Mouse (Mus musculus) heart, embryonic 12.5 days (tissue): ENCODE results near the gene Gm10271. TPM values are rescaled to one million over a fixed set of nuclear protein-coding genes. Genes with fewer than 3 reads are reported as not detected.

ENCODE experiments used
- ATAC-seq: fragments of 200-750 bp; cut with Nextera tagmentation; 2 replicates; pipeline ENCODE4 v1.8.0; 2017; ENCODE audit warnings: moderate TSS enrichment, moderate library complexity; ENCODE audit not compliant: insufficient number of reproducible peaks, low FRiP score
- H3K27ac ChIP-seq: fragments of 300-500 bp; sonication (generic); 2 replicates; pipeline ENCODE4 v1.5.1; 2016; ENCODE audit warnings: mild to moderate bottlenecking, moderate library complexity; ENCODE audit not compliant: poor library complexity, severe bottlenecking
- H3K27me3 ChIP-seq: fragments of 300-500 bp; sonication (generic); replicated peaks from 2 replicates; pipeline ENCODE4 v1.6.1; 2016; ENCODE audit warnings: mild to moderate bottlenecking, moderate library complexity
- H3K36me3 ChIP-seq: fragments of 300-500 bp; sonication (generic); 2 replicates; pipeline ENCODE4 v1.6.1; 2016; ENCODE audit warnings: mild to moderate bottlenecking, moderate library complexity
- H3K4me1 ChIP-seq: fragments of 300-500 bp; sonication (generic); replicated peaks from 2 replicates; pipeline ENCODE4 v1.6.1; 2016; ENCODE audit warnings: mild to moderate bottlenecking
- H3K4me2 ChIP-seq: fragments of 300-500 bp; sonication (generic); 2 replicates; pipeline ENCODE4 v1.6.1; 2016; ENCODE audit warnings: mild to moderate bottlenecking, moderate library complexity
- H3K4me3 ChIP-seq: fragments of 300-500 bp; sonication (generic); 2 replicates; pipeline ENCODE4 v1.5.1; 2016; ENCODE audit warnings: mild to moderate bottlenecking
- H3K9ac ChIP-seq: fragments of 300-500 bp; sonication (generic); 2 replicates; pipeline ENCODE4 v1.6.1; 2016; ENCODE audit warnings: mild to moderate bottlenecking, moderate library complexity
- H3K9me3 ChIP-seq: fragments of 300-500 bp; sonication (generic); replicated peaks from 2 replicates; pipeline ENCODE4 v1.6.1; 2016; ENCODE audit warnings: mild to moderate bottlenecking, moderate library complexity
- WGBS: fragments of 180-500 bp; shearing (Covaris S2); methylation state at CpG from one replicate; pipeline ENCODE4 v1.1.7; 2016; 5-methylcytosine and 5-hydroxymethylcytosine counted together
- polyA plus RNA-seq: library from polyadenylated mRNA; unstranded; fragments of >200 nt; fragmentation: Nextera tagmentation; extraction: Ambion mirVana; gene quantifications from 2 replicates; pipeline ENCODE4 v1.2.1, GENCODE M21; 2016

Gm10271 gene
- polyA plus RNA-seq, 1 experiment from 2014 or later, result not detected

GRCm38 (mm10) chr10:116916581-116916980 is 55.8 kb downstream of the Gm10271 start:
- no peaks in the 10 kb centered on the region for H3K9me3 ChIP-seq
- peaks cover 67% of the 10 kb centered on the region for H3K36me3 ChIP-seq
- WGBS, result 80% methylated on average over 8 of the region's 8 CpGs
- H3K4me1 ChIP-seq, result no peaks in the 10 kb centered on the region
- ATAC-seq, result no peak
- H3K27ac ChIP-seq, result no peak overlapping the region
- H3K4me2 ChIP-seq, result no peak overlapping the region
- H3K9ac ChIP-seq, result no peak overlapping the region
- no peaks in the 10 kb centered on the region for H3K27me3 ChIP-seq
- H3K4me3 ChIP-seq, result no peak overlapping the region

DNA sequence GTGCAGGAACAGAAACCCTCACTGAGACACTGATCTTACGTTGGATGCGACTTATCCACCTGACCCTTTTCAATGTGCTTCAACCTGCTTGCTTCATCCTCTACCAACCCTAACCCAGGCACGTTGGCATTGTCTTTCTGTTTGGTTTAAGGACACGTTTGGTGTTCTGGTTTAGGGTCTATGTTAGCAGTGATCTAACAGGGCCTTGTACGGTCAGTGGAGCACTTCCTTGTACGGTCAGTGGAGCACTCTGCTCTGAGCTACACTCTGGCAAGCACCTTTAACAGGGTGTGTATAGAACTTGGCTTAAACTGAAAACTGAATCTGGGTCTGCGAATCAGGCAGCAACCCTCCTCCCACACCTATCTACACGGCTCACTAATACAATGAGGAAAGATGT is 57.1 kb downstream of the Gm10271 start:
- Histone ChIP-seq H3K27me3 (no peaks in the 10 kb centered on the region), H3K4me3 (no peak overlapping the region), H3K9ac (no peak overlapping the region), H3K4me1 (no peaks in the 10 kb centered on the region), H3K27ac (no peak overlapping the region), H3K4me2 (no peak overlapping the region), H3K9me3 (no peaks in the 10 kb centered on the region), H3K36me3 (peaks cover 74% of the 10 kb centered on the region)
- no peak for ATAC-seq
- 91% methylated on average over 8 of the region's 8 CpGs for WGBS

DNA sequence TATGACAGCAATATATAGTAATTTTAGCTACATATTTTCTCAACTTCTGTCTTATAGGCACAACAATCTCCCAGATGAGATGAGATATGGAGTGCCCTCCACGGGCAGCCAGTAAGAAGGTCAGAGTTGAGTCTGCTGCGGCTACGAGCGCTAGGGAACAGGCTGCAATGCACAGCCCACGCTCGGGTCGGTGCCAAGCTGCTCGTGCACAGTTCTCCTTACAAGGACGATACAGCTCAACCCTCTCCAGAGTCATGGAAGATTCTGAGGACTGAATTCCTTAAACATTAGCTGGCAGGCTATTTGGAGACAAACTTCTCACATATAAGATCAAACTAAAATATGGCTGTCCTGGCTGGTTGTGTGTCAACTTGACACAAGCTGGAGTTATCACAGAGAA is 57.8 kb downstream of the Gm10271 start:
- Histone ChIP-seq H3K9me3 (no peaks in the 10 kb centered on the region), H3K4me1 (no peaks in the 10 kb centered on the region), H3K4me2 (no peak overlapping the region), H3K27me3 (no peaks in the 10 kb centered on the region), H3K4me3 (no peak overlapping the region), H3K36me3 (peaks cover 80% of the 10 kb centered on the region), H3K9ac (no peak overlapping the region), H3K27ac (no peak overlapping the region)
- no peak for ATAC-seq
- WGBS, result 68% methylated on average over 9 of the region's 9 CpGs

DNA sequence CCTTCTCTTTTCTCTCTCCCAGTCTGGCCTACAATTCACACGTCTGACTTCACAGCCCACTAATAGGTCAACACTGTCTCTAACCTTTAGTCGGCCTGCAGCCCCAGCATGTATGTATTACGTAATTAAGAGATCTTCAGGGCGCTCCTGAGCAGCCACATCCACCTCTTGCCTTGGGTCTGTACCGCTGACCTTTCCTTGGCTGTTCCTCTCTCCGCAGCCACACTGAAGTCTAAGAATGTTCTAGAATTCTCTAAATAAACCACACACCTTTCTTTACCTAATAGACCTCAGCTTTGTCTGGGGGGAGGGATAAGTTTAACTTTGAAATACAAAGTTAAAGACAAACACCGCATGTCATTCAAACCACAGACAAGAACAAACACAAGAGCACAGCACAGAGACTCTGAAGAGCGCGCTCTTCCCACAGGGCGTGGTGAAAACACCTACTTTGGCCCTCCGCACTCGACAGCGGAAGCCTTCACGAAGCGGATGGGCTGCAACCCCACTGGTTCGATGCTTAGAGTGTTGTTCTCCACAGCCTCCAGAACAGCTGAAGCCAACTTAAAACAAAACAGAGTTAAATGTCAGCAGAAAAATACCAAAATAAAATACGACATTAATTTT is 58.6 kb downstream of the Gm10271 start:
- H3K36me3 ChIP-seq, result peaks cover 83% of the 10 kb centered on the region
- H3K4me1 ChIP-seq, result peaks cover 5% of the 10 kb centered on the region
- H3K27ac ChIP-seq, result no peak overlapping the region
- 92% methylated on average over 17 of the region's 17 CpGs for WGBS
- H3K9ac ChIP-seq, result no peak overlapping the region
- H3K9me3 ChIP-seq, result no peaks in the 10 kb centered on the region
- no peaks in the 10 kb centered on the region for H3K27me3 ChIP-seq
- ATAC-seq, result no peak
- no peak overlapping the region for H3K4me2 ChIP-seq
- no peak overlapping the region for H3K4me3 ChIP-seq

DNA sequence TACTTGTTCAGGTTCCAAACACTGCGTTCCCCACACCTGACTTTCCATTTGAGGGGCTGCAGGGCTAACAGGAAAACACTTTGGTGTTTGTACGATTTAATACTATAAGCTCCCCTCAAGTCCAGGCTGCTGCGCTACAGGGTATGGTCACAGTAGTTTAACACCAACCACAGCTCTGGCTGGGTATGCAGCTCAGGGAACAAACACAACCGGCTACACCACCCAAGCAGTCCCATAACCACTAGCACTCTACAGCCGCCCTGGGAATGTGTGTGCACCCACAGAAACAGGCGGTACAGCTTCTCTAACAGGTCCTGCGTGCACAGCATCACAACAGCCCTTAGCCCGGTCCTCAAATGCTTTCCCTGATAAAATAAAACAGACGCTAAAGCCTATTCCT is 59.6 kb downstream of the Gm10271 start:
- H3K9me3 ChIP-seq, result no peaks in the 10 kb centered on the region

DNA sequence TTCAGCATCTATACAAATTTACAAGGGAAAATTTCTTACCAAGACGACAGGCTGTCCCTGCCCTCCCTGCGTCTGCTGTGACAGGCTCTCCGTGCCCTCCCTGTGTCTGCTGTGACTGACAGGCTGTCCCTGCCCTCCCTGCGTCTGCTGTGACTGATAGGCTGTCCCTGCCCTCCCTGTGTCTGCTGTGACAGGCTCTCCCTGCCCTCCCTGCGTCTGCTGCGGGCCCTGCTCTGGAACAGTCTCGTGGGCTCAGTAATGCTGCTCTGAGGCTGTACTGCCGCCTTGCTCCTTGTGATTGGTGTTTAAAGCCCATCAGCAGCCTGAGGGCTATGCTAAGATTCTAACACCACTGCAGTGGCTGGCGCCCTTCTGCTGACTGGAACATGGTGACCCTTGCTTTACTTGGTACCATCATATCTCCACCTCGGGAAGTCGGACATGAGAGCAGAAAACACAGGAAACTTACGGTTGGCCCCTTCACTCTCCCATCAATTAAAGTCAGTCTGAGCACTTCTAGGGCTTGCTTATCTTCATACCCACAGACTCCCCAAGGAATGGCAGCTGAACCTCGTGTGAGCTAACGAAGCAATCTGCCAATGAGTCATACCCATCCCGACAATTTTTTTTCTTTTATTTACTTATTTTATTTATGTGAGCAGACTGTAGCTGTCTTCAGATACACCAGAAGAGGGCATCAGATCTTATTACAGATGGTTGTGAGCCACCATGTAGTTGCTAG is 63.3 kb downstream of the Gm10271 start:
- H3K27me3 ChIP-seq, result no peaks in the 10 kb centered on the region
- peaks cover 86% of the 10 kb centered on the region for H3K36me3 ChIP-seq
- H3K27ac ChIP-seq, result 0 out of 2 replicates have a peak overlapping the region, but pooled peaks have one; percentile 6
- no peaks in the 10 kb centered on the region for H3K9me3 ChIP-seq
- peak overlapping the region; percentile 13 for H3K4me2 ChIP-seq
- no peak overlapping the region for H3K4me3 ChIP-seq
- WGBS, result 36% methylated on average over 15 of the region's 15 CpGs
- H3K4me1 ChIP-seq, result peaks cover 5% of the 10 kb centered on the region
- no peak for ATAC-seq
- no peak overlapping the region for H3K9ac ChIP-seq

More for the DNA sequence above, 59.6 kb downstream of the Gm10271 start:
- H3K27me3 ChIP-seq, result no peaks in the 10 kb centered on the region
- no peak overlapping the region for H3K4me2 ChIP-seq
- no peak for ATAC-seq
- H3K9ac ChIP-seq, result no peak overlapping the region
- no peak overlapping the region for H3K27ac ChIP-seq
- no peak overlapping the region for H3K4me3 ChIP-seq
- WGBS, result 87% methylated on average over 9 of the region's 9 CpGs
- H3K36me3 ChIP-seq, result peaks cover 78% of the 10 kb centered on the region
- peaks cover 5% of the 10 kb centered on the region for H3K4me1 ChIP-seq

Other genes starting within 250 kb of the Gm10271 start
- gene Myrfl, start 75.7 kb downstream of the Gm10271 start, polyA plus RNA-seq, result 0.28 TPM in 2 replicates
- 62.3 and 65.7 TPM in 2 replicates for gene Rab3ip, start 21.8 kb downstream of the Gm10271 start, polyA plus RNA-seq
- gene Best3, start 13.7 kb upstream of the Gm10271 start, polyA plus RNA-seq, result 0.13 and 0.50 TPM in 2 replicates
- 52.9 and 57.4 TPM in 2 replicates for gene Lrrc10, start 72.7 kb upstream of the Gm10271 start, polyA plus RNA-seq
- gene Cct2, start 91.2 kb upstream of the Gm10271 start, polyA plus RNA-seq, result 171 and 182 TPM in 2 replicates
- gene Frs2, start 175.9 kb upstream of the Gm10271 start, polyA plus RNA-seq, result 23.4 and 25.0 TPM in 2 replicates